Mouse (Mus musculus): ENCODE measurements around the gene Sulf2. TPM values are rescaled to one million over a fixed set of nuclear protein-coding genes. Genes with fewer than 3 reads are reported as not detected.

The Sulf2 gene
- polyA plus RNA-seq, 1 experiment from 2014 or later: 184 TPM

DNA sequence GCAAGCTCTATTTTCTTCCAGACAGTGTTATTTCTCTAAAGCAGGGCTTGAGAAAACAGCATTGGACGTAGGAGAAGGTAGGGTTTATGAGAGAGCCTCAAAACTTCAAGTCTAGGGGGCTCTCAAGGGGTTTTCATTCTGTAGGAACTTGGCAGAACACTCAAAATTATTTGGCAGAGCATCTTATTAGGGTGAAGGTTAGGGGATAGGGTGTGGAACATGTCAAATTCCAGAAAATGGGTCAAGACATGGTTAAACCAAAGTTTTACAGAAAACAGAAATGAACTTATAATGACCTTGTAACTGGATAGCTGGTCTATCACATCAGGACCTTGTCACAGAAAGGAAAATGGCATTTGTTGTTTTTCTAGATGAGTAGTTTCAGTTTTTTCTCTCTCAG, 93.5 kb downstream of the Sulf2 start:
- Histone ChIP-seq H3K36me3 (peaks cover 63% of the 10 kb centered on the region), H3K27ac (no peak overlapping the region)

DNA sequence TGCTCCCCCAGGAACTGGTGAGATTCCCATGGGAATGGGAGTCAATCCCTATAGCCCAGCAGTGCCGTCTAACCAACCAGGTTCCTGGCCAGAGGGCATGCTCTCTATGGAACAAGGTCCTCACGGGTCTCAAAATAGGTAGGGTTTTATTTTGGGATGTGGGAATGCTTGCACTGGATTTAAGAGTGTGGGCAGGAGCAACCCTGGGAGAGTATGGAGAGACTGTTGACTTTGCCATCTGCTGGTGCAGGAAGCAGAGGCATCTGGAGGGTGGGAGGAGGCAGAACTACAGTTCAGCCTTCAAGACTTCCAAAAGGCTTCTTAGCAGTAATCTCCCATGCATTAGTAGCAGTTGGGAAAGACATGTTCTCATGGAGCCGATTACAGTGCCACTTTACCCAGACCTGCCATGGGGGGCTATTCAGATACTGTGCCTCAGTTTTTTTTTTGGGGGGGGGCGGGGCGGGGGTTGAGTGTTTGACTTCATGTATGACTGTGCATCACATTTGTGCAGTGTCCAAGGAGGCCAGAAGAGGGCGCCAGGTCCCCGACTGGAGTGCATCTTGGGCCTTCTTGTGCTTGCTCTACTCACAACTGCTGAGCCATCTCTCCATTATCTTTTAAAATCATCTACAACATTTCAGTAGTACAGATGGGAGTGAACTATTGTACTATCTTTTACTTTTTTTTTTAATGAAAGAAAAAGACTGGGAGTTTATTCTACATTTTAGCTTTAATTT, 95.6 kb downstream of the Sulf2 start:
- WGBS: 73% methylated on average over 7 of the region's 7 CpGs
- H3K9me3 ChIP-seq: no peaks in the 10 kb centered on the region
- H3K27me3 ChIP-seq: no peaks in the 10 kb centered on the region
- H3K4me2 ChIP-seq: no peak overlapping the region
- no peak for ATAC-seq (ENCODE audit: insufficient number of reproducible peaks, low FRiP score, low TSS enrichment, low read depth)
- no peak overlapping the region for H3K27ac ChIP-seq
- no peaks in the 10 kb centered on the region for H3K4me1 ChIP-seq
- H3K4me3 ChIP-seq: no peak overlapping the region
- peaks cover 67% of the 10 kb centered on the region for H3K36me3 ChIP-seq
- H3K9ac ChIP-seq: no peak overlapping the region

More for the DNA sequence above, 93.5 kb downstream of the Sulf2 start:
- no peak overlapping the region for H3K4me3 ChIP-seq
- no peak overlapping the region for H3K9ac ChIP-seq
- ATAC-seq (ENCODE audit: insufficient number of reproducible peaks, low FRiP score, low TSS enrichment, low read depth): no peak
- WGBS: 49% methylated on average over 1 of the region's 1 CpGs
- no peaks in the 10 kb centered on the region for H3K27me3 ChIP-seq
- no peaks in the 10 kb centered on the region for H3K4me1 ChIP-seq
- no peaks in the 10 kb centered on the region for H3K9me3 ChIP-seq
- H3K4me2 ChIP-seq: no peak overlapping the region

DNA sequence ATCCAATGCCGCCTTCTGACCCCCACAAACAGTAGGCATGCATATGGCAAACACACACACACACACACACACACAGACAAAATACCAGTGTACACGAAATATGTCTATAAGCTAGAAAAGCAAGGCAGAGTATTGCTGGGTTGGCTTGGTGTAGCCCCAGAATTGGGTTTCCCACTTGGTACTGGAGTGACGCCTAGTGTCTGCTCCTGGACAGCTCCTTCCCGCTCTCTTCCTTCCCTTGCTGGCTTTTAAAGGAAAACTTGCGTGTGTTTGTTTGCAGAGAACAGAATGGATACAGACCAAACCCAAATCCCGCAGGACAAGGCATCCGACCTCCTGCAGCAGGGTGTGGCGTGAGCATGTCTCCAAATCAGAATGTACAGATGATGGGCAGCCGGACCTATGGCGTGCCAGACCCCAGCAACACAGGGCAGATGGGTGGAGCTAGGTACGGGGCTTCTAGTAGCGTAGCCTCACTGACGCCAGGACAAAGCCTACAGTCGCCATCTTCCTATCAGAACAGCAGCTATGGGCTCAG, 101.4 kb downstream of the Sulf2 start:
- 88% methylated on average over 14 of the region's 14 CpGs for WGBS
- Histone ChIP-seq H3K4me3 (no peak overlapping the region), H3K27me3 (no peaks in the 10 kb centered on the region), H3K36me3 (peaks cover 79% of the 10 kb centered on the region), H3K9me3 (no peaks in the 10 kb centered on the region), H3K4me1 (no peaks in the 10 kb centered on the region), H3K4me2 (no peak overlapping the region), H3K27ac (no peak overlapping the region), H3K9ac (no peak overlapping the region)
- no peak for ATAC-seq (ENCODE audit: insufficient number of reproducible peaks, low FRiP score, low TSS enrichment, low read depth)

DNA sequence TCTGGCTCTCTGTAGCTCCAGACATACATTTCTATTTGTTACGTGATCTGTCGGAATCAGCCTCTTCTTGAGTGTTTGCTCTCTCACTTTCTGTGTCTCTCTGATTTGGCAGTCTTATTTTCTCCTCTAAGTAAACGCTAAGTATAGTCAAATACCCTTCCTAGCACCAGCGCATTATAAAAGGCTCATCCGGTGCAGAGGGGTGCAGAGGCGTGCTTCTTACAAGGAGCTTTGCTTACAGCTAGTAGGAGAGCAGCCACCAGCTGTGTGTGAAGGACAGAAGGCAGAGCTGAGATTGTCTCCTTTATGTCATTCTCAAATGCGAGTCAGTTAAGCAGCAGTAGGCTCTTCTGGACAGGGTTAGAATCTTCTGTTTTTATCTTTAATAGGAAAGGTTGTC, 103.5 kb downstream of the Sulf2 start:
- no peak overlapping the region for H3K4me3 ChIP-seq
- 93% methylated on average over 7 of the region's 7 CpGs for WGBS
- no peak overlapping the region for H3K4me2 ChIP-seq
- no peak for ATAC-seq (ENCODE audit: insufficient number of reproducible peaks, low FRiP score, low TSS enrichment, low read depth)
- H3K9ac ChIP-seq: no peak overlapping the region
- no peaks in the 10 kb centered on the region for H3K9me3 ChIP-seq
- H3K27me3 ChIP-seq: no peaks in the 10 kb centered on the region
- no peaks in the 10 kb centered on the region for H3K4me1 ChIP-seq
- no peak overlapping the region for H3K27ac ChIP-seq
- peaks cover 84% of the 10 kb centered on the region for H3K36me3 ChIP-seq

DNA sequence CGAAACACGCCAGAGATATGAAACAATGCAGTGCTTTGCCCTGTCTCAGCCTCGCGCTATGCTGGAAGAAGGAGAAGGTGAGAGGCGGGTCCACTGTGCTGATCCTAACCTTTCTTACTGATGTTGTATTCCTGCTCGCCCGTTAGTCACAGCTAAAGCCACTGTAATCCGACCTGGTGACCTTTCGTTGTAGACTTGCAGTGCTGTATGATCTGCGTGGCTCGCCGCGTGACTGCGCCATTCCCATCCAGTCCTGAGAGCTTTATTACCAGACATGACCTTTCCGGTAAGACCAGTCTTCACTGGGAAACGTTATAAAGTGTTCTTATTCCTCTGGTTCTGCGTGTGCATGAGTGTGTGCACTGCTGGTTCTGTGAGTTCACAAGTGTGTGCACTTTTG, 104.0 kb downstream of the Sulf2 start:
- no peak overlapping the region for H3K4me3 ChIP-seq
- no peaks in the 10 kb centered on the region for H3K4me1 ChIP-seq
- H3K4me2 ChIP-seq: no peak overlapping the region
- 80% methylated on average over 17 of the region's 17 CpGs for WGBS
- no peaks in the 10 kb centered on the region for H3K9me3 ChIP-seq
- H3K36me3 ChIP-seq: peaks cover 80% of the 10 kb centered on the region
- no peak overlapping the region for H3K9ac ChIP-seq
- no peak for ATAC-seq (ENCODE audit: insufficient number of reproducible peaks, low FRiP score, low TSS enrichment, low read depth)
- H3K27ac ChIP-seq: no peak overlapping the region
- no peaks in the 10 kb centered on the region for H3K27me3 ChIP-seq

DNA sequence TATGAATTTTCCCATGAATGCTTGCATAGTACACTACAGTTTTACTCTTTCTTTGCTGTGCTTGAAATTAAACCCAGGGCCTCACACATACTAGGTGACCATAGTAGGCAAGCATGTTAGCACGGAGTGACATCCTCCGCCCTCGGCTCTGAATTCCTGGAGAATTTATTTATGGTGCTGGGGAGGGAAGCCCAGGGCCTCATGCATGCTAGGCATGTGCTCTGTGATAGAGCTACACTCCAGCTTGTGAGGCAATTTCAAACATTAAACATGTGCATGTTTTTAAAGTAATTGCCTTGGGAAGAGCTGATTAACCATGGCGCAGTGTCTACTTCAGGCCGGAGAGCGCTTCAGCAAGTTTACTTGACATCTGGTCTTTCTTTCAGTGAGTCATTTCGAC, 106.6 kb downstream of the Sulf2 start:
- H3K9ac ChIP-seq: no peak overlapping the region
- peaks cover 55% of the 10 kb centered on the region for H3K36me3 ChIP-seq

DNA sequence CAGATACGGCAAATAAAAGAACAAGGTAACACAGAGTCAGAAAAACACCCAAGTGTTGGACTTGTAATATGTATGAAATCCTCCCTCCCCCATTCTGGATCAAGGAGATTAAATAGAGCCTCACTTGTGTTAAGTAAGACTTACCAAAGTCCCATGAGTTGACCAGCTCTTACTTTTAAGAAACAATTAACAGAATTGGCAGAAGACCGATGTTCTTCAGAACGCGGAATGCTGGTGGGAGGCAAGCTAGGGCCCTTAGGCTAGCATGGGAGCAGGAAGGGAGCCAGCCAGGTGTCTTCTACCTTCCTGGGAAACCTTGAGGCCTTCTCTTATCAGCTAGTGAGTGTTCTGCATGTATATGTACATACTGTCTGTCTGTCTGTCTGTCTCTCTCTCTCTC, 107.5 kb downstream of the Sulf2 start:
- ATAC-seq (ENCODE audit: insufficient number of reproducible peaks, low FRiP score, low TSS enrichment, low read depth): no peak
- Histone ChIP-seq H3K36me3 (peaks cover 50% of the 10 kb centered on the region), H3K4me2 (no peak overlapping the region), H3K4me3 (no peak overlapping the region), H3K9me3 (no peaks in the 10 kb centered on the region), H3K27ac (no peak overlapping the region), H3K4me1 (peaks cover 17% of the 10 kb centered on the region), H3K27me3 (no peaks in the 10 kb centered on the region), H3K9ac (no peak overlapping the region)
- WGBS: 94% methylated on average over 4 of the region's 4 CpGs

More for the DNA sequence above, 106.6 kb downstream of the Sulf2 start:
- Histone ChIP-seq H3K27me3 (no peaks in the 10 kb centered on the region), H3K27ac (no peak overlapping the region), H3K4me2 (no peak overlapping the region), H3K4me1 (peaks cover 12% of the 10 kb centered on the region), H3K9me3 (no peaks in the 10 kb centered on the region), H3K4me3 (no peak overlapping the region)
- no peak for ATAC-seq (ENCODE audit: insufficient number of reproducible peaks, low FRiP score, low TSS enrichment, low read depth)
- WGBS: 76% methylated on average over 7 of the region's 7 CpGs

DNA sequence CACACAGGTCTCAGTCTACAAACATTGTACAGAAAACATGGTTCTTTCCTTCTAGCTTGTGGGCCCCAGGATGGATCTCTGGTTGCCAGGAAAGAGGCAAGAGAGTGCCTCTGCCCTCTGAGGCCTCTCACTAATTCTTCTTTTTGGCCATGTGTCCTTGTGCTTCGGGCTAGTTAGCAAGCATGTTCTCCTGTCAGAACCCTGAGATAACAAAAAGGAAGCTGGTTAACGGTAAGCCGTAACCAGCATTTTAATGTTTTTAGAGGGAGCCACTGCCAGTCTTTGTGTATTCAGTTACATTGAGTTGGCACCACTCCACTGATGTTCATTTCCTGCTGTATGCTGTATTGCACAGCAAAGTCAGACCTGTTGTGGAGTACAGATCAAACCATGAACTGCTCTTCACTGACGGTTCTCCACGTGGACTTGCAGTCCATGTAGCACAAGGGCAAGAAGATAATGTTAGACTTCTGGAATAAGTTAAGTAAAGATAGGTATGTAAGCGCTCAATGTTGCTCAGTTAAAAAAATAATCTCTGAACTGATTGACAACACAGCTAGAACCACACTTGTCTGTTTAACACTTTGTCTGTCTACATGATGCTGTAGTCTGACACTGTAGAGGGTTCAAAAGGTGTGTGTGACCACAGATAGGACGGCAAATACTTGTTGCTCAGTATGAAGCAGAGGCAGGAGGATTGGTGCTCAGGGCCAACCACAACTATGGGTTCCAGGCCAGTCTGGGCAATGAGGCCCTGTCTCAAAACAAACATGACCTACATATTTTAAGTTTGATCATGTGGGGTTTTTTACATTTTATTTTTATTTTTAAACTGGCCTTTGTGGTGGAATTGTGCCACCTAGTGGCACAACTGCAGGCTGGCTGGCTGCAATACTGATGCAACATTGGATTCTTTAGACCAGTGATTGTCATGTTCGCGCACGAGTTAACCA, 109.6 kb downstream of the Sulf2 start:
- Histone ChIP-seq H3K4me1 (peaks cover 28% of the 10 kb centered on the region), H3K9ac (no peak overlapping the region)
- ATAC-seq (ENCODE audit: insufficient number of reproducible peaks, low FRiP score, low TSS enrichment, low read depth): no peak

DNA sequence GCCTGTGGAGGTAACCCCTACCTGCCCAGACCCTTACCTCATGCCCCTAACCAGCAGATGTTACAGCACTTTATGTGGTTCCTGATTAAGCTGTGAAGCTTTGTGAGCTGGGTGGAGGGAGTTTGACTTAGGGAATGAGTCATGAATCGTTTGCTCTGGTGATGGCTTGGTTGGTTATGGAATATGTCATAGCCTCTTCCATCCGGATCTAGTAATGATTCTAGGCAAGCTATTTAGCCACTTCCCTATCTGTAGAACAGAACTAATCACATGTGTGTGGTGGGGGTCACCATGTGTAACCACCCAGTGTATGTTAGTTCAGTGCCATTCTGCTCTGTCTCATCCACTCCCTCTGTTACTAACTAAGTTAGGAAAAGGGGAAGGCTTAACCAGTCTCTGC, 110.5 kb downstream of the Sulf2 start:
- no peak overlapping the region for H3K4me2 ChIP-seq
- H3K4me1 ChIP-seq: peaks cover 28% of the 10 kb centered on the region
- H3K9ac ChIP-seq: no peak overlapping the region
- 60% methylated on average over 2 of the region's 2 CpGs for WGBS
- no peak for ATAC-seq (ENCODE audit: insufficient number of reproducible peaks, low FRiP score, low TSS enrichment, low read depth)
- H3K4me3 ChIP-seq: no peak overlapping the region
- no peaks in the 10 kb centered on the region for H3K27me3 ChIP-seq
- peaks cover 24% of the 10 kb centered on the region for H3K36me3 ChIP-seq
- no peak overlapping the region for H3K27ac ChIP-seq
- no peaks in the 10 kb centered on the region for H3K9me3 ChIP-seq

More for the DNA sequence above, 109.6 kb downstream of the Sulf2 start:
- no peak overlapping the region for H3K4me3 ChIP-seq
- no peak overlapping the region for H3K4me2 ChIP-seq
- no peaks in the 10 kb centered on the region for H3K9me3 ChIP-seq
- no peaks in the 10 kb centered on the region for H3K27me3 ChIP-seq
- H3K27ac ChIP-seq: peak overlapping the region; percentile 57
- 55% methylated on average over 10 of the region's 10 CpGs for WGBS
- peaks cover 30% of the 10 kb centered on the region for H3K36me3 ChIP-seq

DNA sequence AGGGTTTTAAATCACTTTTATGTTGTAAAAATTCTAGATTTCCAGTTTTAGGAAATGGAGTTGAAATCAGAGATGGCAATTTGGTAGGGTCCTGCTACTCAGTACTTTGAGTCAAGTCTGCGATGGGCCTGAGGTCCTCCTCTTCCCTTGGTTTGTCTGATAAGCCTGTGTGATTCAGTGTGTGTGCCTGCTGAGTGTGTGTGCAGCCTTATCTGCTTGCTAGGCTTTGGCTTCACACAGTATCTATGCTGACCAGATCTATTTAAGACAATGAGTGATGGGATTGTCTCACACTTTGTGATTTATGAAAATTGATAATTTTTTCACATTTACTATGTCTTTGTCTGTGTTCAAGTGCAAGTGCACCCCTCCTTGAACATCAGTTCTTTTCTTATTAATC, 112.9 kb downstream of the Sulf2 start:
- H3K27me3 ChIP-seq: no peaks in the 10 kb centered on the region
- H3K4me3 ChIP-seq: no peak overlapping the region
- no peak overlapping the region for H3K4me2 ChIP-seq
- H3K27ac ChIP-seq: no peak overlapping the region
- peaks cover 5% of the 10 kb centered on the region; the same call in 1 of the 2 replicates for H3K36me3 ChIP-seq
- ATAC-seq (ENCODE audit: insufficient number of reproducible peaks, low FRiP score, low TSS enrichment, low read depth): no peak
- H3K9me3 ChIP-seq: no peaks in the 10 kb centered on the region
- 90% methylated on average over 1 of the region's 1 CpGs for WGBS
- peaks cover 28% of the 10 kb centered on the region for H3K4me1 ChIP-seq
- no peak overlapping the region for H3K9ac ChIP-seq

DNA sequence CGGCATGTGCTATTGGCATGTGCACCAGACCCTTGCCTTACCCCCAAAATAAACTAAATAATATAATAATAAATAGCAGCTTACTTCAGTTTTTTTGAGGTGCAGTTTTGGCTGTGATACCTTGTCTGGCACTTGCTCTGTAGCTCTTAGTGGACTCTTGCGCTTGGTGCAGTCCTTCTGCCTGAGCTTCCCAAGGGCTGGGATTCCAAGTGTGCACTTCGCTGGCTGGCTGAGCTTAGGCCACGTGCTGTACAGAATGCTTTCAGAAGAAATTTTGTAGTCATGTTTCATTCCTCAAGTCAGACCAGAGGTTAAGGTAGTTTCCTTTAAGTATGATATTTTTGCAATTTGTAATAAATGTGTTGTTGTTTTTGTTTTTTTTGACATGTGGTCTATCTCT, 115.8 kb downstream of the Sulf2 start:
- Histone ChIP-seq H3K27ac (no peak overlapping the region), H3K9ac (no peak overlapping the region), H3K9me3 (no peaks in the 10 kb centered on the region), H3K36me3 (0 out of 2 replicates have a peak, but pooled peaks cover 12% of the 10 kb centered on the region), H3K4me2 (no peak overlapping the region), H3K4me3 (no peak overlapping the region), H3K4me1 (peaks cover 16% of the 10 kb centered on the region), H3K27me3 (no peaks in the 10 kb centered on the region)
- 74% methylated on average over 4 of the region's 4 CpGs for WGBS
- no peak for ATAC-seq (ENCODE audit: insufficient number of reproducible peaks, low FRiP score, low TSS enrichment, low read depth)

DNA sequence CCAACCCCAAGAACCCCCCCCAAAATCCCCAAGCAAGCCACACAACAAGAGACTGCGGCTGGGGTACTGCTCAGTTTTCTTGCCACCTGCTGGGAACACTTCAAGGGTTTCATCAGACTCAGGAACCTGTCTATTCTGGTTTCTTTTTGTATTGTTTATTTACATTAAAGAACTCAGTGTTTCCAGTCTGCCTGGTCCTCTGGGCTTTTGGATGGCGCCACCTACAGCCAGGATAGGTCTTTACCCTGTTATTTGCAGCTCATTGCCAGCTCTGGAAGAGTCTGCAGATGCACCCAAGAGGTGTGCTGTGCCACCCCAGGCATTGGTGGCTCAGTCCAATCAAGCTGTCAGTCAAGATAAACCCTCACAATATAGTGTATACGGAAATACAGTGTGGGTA, 119.7 kb downstream of the Sulf2 start:
- Histone ChIP-seq H3K36me3 (0 out of 2 replicates have a peak, but pooled peaks cover 12% of the 10 kb centered on the region), H3K4me2 (no peak overlapping the region), H3K9ac (no peak overlapping the region), H3K27me3 (no peaks in the 10 kb centered on the region), H3K9me3 (no peaks in the 10 kb centered on the region), H3K4me1 (peaks cover 14% of the 10 kb centered on the region), H3K4me3 (no peak overlapping the region), H3K27ac (no peak overlapping the region)
- no peak for ATAC-seq (ENCODE audit: insufficient number of reproducible peaks, low FRiP score, low TSS enrichment, low read depth)
- WGBS: 48% methylated on average over 3 of the region's 3 CpGs
